Mouse (Mus musculus) midbrain, embryonic 16.5 days (tissue): Measurements from ENCODE around the gene Mtus2. TPM values are rescaled to one million over a fixed set of nuclear protein-coding genes. Genes with fewer than 3 reads are reported as not detected.

ENCODE experiments used
- ATAC-seq: fragments of 200-750 bp; cut with Nextera tagmentation; 2 replicates; pipeline ENCODE4 v1.8.0; 2017; ENCODE audit warnings: moderate TSS enrichment
- H3K27ac ChIP-seq: fragments of 300-500 bp; sonication (generic); 2 replicates; pipeline ENCODE4 v1.5.1; 2014; ENCODE audit warnings: mild to moderate bottlenecking, low read length, mixed read lengths
- H3K27me3 ChIP-seq: fragments of 300-500 bp; sonication (generic); 2 replicates; pipeline ENCODE4 v1.6.1; 2014; ENCODE audit warnings: low read depth, low read length, mixed read lengths; ENCODE audit not compliant: control insufficient read depth, insufficient read depth
- H3K36me3 ChIP-seq: fragments of 300-500 bp; sonication (generic); 2 replicates; pipeline ENCODE4 v1.6.1; 2014; ENCODE audit warnings: mild to moderate bottlenecking, low read length, moderate library complexity, mixed read lengths; ENCODE audit not compliant: control insufficient read depth, insufficient read depth
- H3K4me1 ChIP-seq: fragments of 300-500 bp; sonication (generic); 2 replicates; pipeline ENCODE4 v1.6.1; 2014; ENCODE audit warnings: mild to moderate bottlenecking, low read length, mixed read lengths; ENCODE audit not compliant: control insufficient read depth, insufficient read depth
- H3K4me2 ChIP-seq: fragments of 300-500 bp; sonication (generic); 2 replicates; pipeline ENCODE4 v1.6.1; 2014; ENCODE audit warnings: mild to moderate bottlenecking, low read length, mixed read lengths
- H3K4me3 ChIP-seq: fragments of 300-500 bp; sonication (generic); 2 replicates; pipeline ENCODE4 v1.5.1; 2014; ENCODE audit warnings: low read depth, mild to moderate bottlenecking, low read length, moderate library complexity, mixed read lengths
- H3K9ac ChIP-seq: fragments of 300-500 bp; sonication (generic); 2 replicates; pipeline ENCODE4 v1.6.1; 2014; ENCODE audit warnings: low read depth, low read length, mixed read lengths
- H3K9me3 ChIP-seq: fragments of 300-500 bp; sonication (generic); replicated peaks from 2 replicates; pipeline ENCODE4 v1.6.1; 2014; ENCODE audit warnings: mild to moderate bottlenecking, low read length, mixed read lengths; ENCODE audit not compliant: control insufficient read depth, poor library complexity, severe bottlenecking
- WGBS: fragments of 180-500 bp; shearing (Covaris S2); extraction: QIAGEN DNeasy Blood & Tissue Kit; methylation state at CpG from one replicate; pipeline ENCODE4 v1.1.7; 2014; 5-methylcytosine and 5-hydroxymethylcytosine counted together
- polyA plus RNA-seq: library from polyadenylated mRNA; unstranded; fragments of >200 nt; fragmentation: Nextera tagmentation; extraction: Ambion mirVana; gene quantifications from 2 replicates; pipeline ENCODE4 v1.2.1, GENCODE M21; 2015

Mtus2 gene
- polyA plus RNA-seq, 1 experiment from 2014 or later: 42.1 TPM

GRCm38 (mm10) chr5:148289951-148290350 is 332.8 kb downstream of the Mtus2 start:
- ATAC-seq: no peak
- Histone ChIP-seq H3K36me3 (peaks cover 22% of the 10 kb centered on the region), H3K4me1 (no peaks in the 10 kb centered on the region), H3K9ac (no peak overlapping the region), H3K4me2 (no peak overlapping the region), H3K27ac (no peak overlapping the region), H3K27me3 (no peaks in the 10 kb centered on the region), H3K9me3 (no peaks in the 10 kb centered on the region), H3K4me3 (no peak overlapping the region)
- WGBS: 43% methylated on average over 7 of the region's 7 CpGs

- H3K27ac ChIP-seq: no peak overlapping the region
- no peaks in the 10 kb centered on the region for H3K4me1 ChIP-seq
- no peak for ATAC-seq
- WGBS: 83% methylated on average over 7 of the region's 7 CpGs
- H3K9me3 ChIP-seq: no peaks in the 10 kb centered on the region
- H3K9ac ChIP-seq: no peak overlapping the region
- no peaks in the 10 kb centered on the region for H3K27me3 ChIP-seq
- no peak overlapping the region for H3K4me2 ChIP-seq
- H3K4me3 ChIP-seq: no peak overlapping the region
- peaks cover 31% of the 10 kb centered on the region for H3K36me3 ChIP-seq
These were observed 335.7 kb downstream of the Mtus2 start for GRCm38 (mm10) chr5:148292862-148293261.

- H3K36me3 ChIP-seq: peaks cover 31% of the 10 kb centered on the region
- 87% methylated on average over 7 of the region's 7 CpGs for WGBS
- H3K27ac ChIP-seq: no peak overlapping the region
- no peak for ATAC-seq
- H3K9me3 ChIP-seq: no peaks in the 10 kb centered on the region
- H3K4me2 ChIP-seq: no peak overlapping the region
- H3K27me3 ChIP-seq: no peaks in the 10 kb centered on the region
- H3K4me1 ChIP-seq: no peaks in the 10 kb centered on the region
- no peak overlapping the region for H3K9ac ChIP-seq
- H3K4me3 ChIP-seq: no peak overlapping the region
These were observed 336.2 kb downstream of the Mtus2 start for GRCm38 (mm10) chr5:148293346-148293745.

- peaks cover 30% of the 10 kb centered on the region for H3K36me3 ChIP-seq
- H3K9me3 ChIP-seq: no peaks in the 10 kb centered on the region
- no peak overlapping the region for H3K27ac ChIP-seq
- no peaks in the 10 kb centered on the region for H3K27me3 ChIP-seq
- 77% methylated on average over 11 of the region's 11 CpGs for WGBS
- H3K4me2 ChIP-seq: no peak overlapping the region
- no peak overlapping the region for H3K9ac ChIP-seq
- no peak overlapping the region for H3K4me3 ChIP-seq
- no peaks in the 10 kb centered on the region for H3K4me1 ChIP-seq
- no peak for ATAC-seq
These were observed 345.8 kb downstream of the Mtus2 start for GRCm38 (mm10) chr5:148302968-148303367.

- Histone ChIP-seq H3K9ac (no peak overlapping the region), H3K36me3 (peaks cover 30% of the 10 kb centered on the region), H3K27me3 (no peaks in the 10 kb centered on the region), H3K4me2 (no peak overlapping the region), H3K4me1 (no peaks in the 10 kb centered on the region), H3K27ac (no peak overlapping the region), H3K9me3 (no peaks in the 10 kb centered on the region), H3K4me3 (no peak overlapping the region)
- ATAC-seq: no peak
- WGBS: 91% methylated on average over 2 of the region's 2 CpGs
These were observed 347.0 kb downstream of the Mtus2 start for GRCm38 (mm10) chr5:148304112-148304511.

- Histone ChIP-seq H3K4me1 (no peaks in the 10 kb centered on the region), H3K4me3 (no peak overlapping the region), H3K27me3 (no peaks in the 10 kb centered on the region), H3K36me3 (peaks cover 30% of the 10 kb centered on the region), H3K4me2 (no peak overlapping the region), H3K9me3 (no peaks in the 10 kb centered on the region), H3K9ac (no peak overlapping the region), H3K27ac (no peak overlapping the region)
- no peak for ATAC-seq
- WGBS: 70% methylated on average over 10 of the region's 10 CpGs
These were observed 353.7 kb downstream of the Mtus2 start for GRCm38 (mm10) chr5:148310790-148311189.

GRCm38 (mm10) chr5:148312443-148312842 is 355.3 kb downstream of the Mtus2 start:
- WGBS: 66% methylated on average over 2 of the region's 2 CpGs
- no peak overlapping the region for H3K27ac ChIP-seq
- H3K4me2 ChIP-seq: no peak overlapping the region
- H3K9me3 ChIP-seq: no peaks in the 10 kb centered on the region
- no peak for ATAC-seq
- no peaks in the 10 kb centered on the region for H3K27me3 ChIP-seq
- no peak overlapping the region for H3K9ac ChIP-seq
- peaks cover 24% of the 10 kb centered on the region for H3K36me3 ChIP-seq
- no peak overlapping the region for H3K4me3 ChIP-seq
- no peaks in the 10 kb centered on the region for H3K4me1 ChIP-seq

GRCm38 (mm10) chr5:148314931-148315330 is 357.8 kb downstream of the Mtus2 start:
- WGBS: 96% methylated on average over 5 of the region's 5 CpGs
- Histone ChIP-seq H3K9ac (no peak overlapping the region), H3K4me1 (no peaks in the 10 kb centered on the region), H3K36me3 (peaks cover 24% of the 10 kb centered on the region), H3K4me3 (no peak overlapping the region), H3K27me3 (no peaks in the 10 kb centered on the region), H3K9me3 (no peaks in the 10 kb centered on the region), H3K4me2 (no peak overlapping the region), H3K27ac (no peak overlapping the region)
- no peak for ATAC-seq

- Histone ChIP-seq H3K4me3 (no peak overlapping the region), H3K36me3 (no peaks in the 10 kb centered on the region), H3K27ac (no peak overlapping the region), H3K4me2 (no peak overlapping the region), H3K27me3 (no peaks in the 10 kb centered on the region), H3K9ac (no peak overlapping the region), H3K4me1 (no peaks in the 10 kb centered on the region), H3K9me3 (no peaks in the 10 kb centered on the region)
- ATAC-seq: no peak
- 42% methylated on average over 4 of the region's 4 CpGs for WGBS
These were observed 368.3 kb downstream of the Mtus2 start for GRCm38 (mm10) chr5:148325317-148325885.
